Mouse (Mus musculus): Measurements from ENCODE around the gene Dst. TPM values are rescaled to one million over a fixed set of nuclear protein-coding genes. Genes with fewer than 3 reads are reported as not detected.

The Dst gene
- polyA plus RNA-seq, 1 experiment from 2014 or later: 44.5 TPM

Small RNA genes lying within 50 kb of the gene (microRNA-seq; reads per million reads assigned to microRNA genes)
- not detected for gene Mir6896

Other genes with a start within 250 kb of the Dst start
- 30.0 and 31.1 TPM in 2 replicates for gene Prim2, start 238.4 kb upstream of the Dst start, polyA plus RNA-seq (2016; fragmentation: Nextera tagmentation; extraction: Ambion mirVana)
- gene Rab23, start 188.3 kb upstream of the Dst start, polyA plus RNA-seq (2016; fragmentation: Nextera tagmentation; extraction: Ambion mirVana): 31.0 and 31.2 TPM in 2 replicates
- gene Bag2, start 150.4 kb upstream of the Dst start, polyA plus RNA-seq (2016; fragmentation: Nextera tagmentation; extraction: Ambion mirVana): 19.7 and 24.9 TPM in 2 replicates
- gene Zfp451, start 93.6 kb upstream of the Dst start, polyA plus RNA-seq (2016; fragmentation: Nextera tagmentation; extraction: Ambion mirVana): 51.4 and 55.2 TPM in 2 replicates
- gene Bend6, start 409 bp upstream of the Dst start, polyA plus RNA-seq (2016; fragmentation: Nextera tagmentation; extraction: Ambion mirVana): 4.4 and 5.6 TPM in 2 replicates

Measured in hindbrain, embryonic 12.5 days (tissue).